Mouse (Mus musculus) MEL (cell line): ENCODE results near the gene Dennd2a.

Experiments used
- CTCF ChIP-seq, 3 experiments: IDR thresholded peaks in 2 of 3; conservative IDR thresholded peaks in 1 of 3; 2 replicates each; pipeline ENCODE4 v1.5.1; 2011 to 2012; ENCODE audit warnings: low read length in 3 of 3, low read depth in 2 of 3, mild to moderate bottlenecking in 2 of 3, improper control_type of control experiment in 1 of 3, inconsistent platforms in 1 of 3, mixed read lengths in 1 of 3, moderate library complexity in 1 of 3; ENCODE audit not compliant: control insufficient read depth in 1 of 3, insufficient read depth in 1 of 3, poor library complexity in 1 of 3, severe bottlenecking in 1 of 3
- POLR2A ChIP-seq, 2 experiments: IDR thresholded peaks; 2 replicates each; pipeline ENCODE4 v1.6.1; 2011 to 2012; ENCODE audit warnings: low read length in 2 of 2, mild to moderate bottlenecking in 2 of 2, control low read depth in 1 of 2, improper control_type of control experiment in 1 of 2, low read depth in 1 of 2, moderate library complexity in 1 of 2; ENCODE audit not compliant: control insufficient read depth in 1 of 2, insufficient read depth in 1 of 2, poor library complexity in 1 of 2
- TBP ChIP-seq: IDR thresholded peaks from 2 replicates; pipeline ENCODE4 v1.8.0; 2011; ENCODE audit warnings: low read depth, low read length, improper control_type of control experiment
- ZNF384 ChIP-seq: IDR thresholded peaks from 2 replicates; pipeline ENCODE4 v1.6.1; 2012; ENCODE audit warnings: low read depth, mild to moderate bottlenecking, inconsistent platforms, low read length, improper control_type of control experiment

GRCm38 (mm10) chr6:39491203-39491602 lies 66.5 kb downstream of the Dennd2a start:
- TF ChIP-seq POLR2A (IDR thresholded peaks at IDR 0.05; ENCODE audit: control insufficient read depth in 1 of 2, insufficient read depth in 1 of 2, low read depth in 1 of 2, low read length in 2 of 2, poor library complexity in 1 of 2) (no peak), CTCF (IDR thresholded peaks at IDR 0.05 in 2 of 3, conservative IDR thresholded peaks at IDR 0.05 in 1 of 3; ENCODE audit: control insufficient read depth in 1 of 3, insufficient read depth in 1 of 3, low read depth in 2 of 3, low read length in 3 of 3, poor library complexity in 1 of 3, severe bottlenecking in 1 of 3) (no peak), TBP (no peak), ZNF384 (no peak)
